Mouse (Mus musculus) hindbrain, embryonic 14.5 days (tissue): ENCODE measurements around the gene Pgm2. TPM values are rescaled to one million over a fixed set of nuclear protein-coding genes. Genes with fewer than 3 reads are reported as not detected.

ENCODE experiments used
- ATAC-seq: fragments of 200-750 bp; cut with Nextera tagmentation; 2 replicates; pipeline ENCODE4 v1.8.0; 2017; ENCODE audit warnings: moderate number of reproducible peaks, mild to moderate bottlenecking, moderate TSS enrichment, moderate library complexity; ENCODE audit not compliant: low FRiP score
- DNase-seq: peaks from one replicate; pipeline ENCODE4 v3.0.0-alpha.2; 2015; ENCODE audit warnings: low spot score
- H3K27ac ChIP-seq: fragments of 300-500 bp; sonication (generic); 2 replicates; pipeline ENCODE4 v1.5.1; 2014; ENCODE audit warnings: mild to moderate bottlenecking, moderate library complexity
- H3K27me3 ChIP-seq: fragments of 300-500 bp; sonication (generic); 2 replicates; pipeline ENCODE4 v1.6.1; 2014; ENCODE audit warnings: mild to moderate bottlenecking, low read length, mixed read lengths; ENCODE audit not compliant: control insufficient read depth, insufficient read depth
- H3K36me3 ChIP-seq: fragments of 300-500 bp; sonication (generic); replicated peaks from 2 replicates; pipeline ENCODE4 v1.6.1; 2014; ENCODE audit not compliant: control insufficient read depth, insufficient read depth
- H3K4me1 ChIP-seq: fragments of 300-500 bp; sonication (generic); replicated peaks from 2 replicates; pipeline ENCODE4 v1.6.1; 2014; ENCODE audit warnings: antibody characterized with exemption, low read length, mixed read lengths; ENCODE audit not compliant: control insufficient read depth, insufficient read depth
- H3K4me2 ChIP-seq: fragments of 300-500 bp; sonication (generic); replicated peaks from 2 replicates; pipeline ENCODE4 v1.6.1; 2014; ENCODE audit warnings: mild to moderate bottlenecking, moderate library complexity
- H3K4me3 ChIP-seq: fragments of 300-500 bp; sonication (generic); replicated peaks from 2 replicates; pipeline ENCODE4 v1.5.1; 2014; ENCODE audit warnings: mild to moderate bottlenecking, low read length
- H3K9ac ChIP-seq: fragments of 300-500 bp; sonication (generic); 2 replicates; pipeline ENCODE4 v1.6.1; 2014
- H3K9me3 ChIP-seq: fragments of 300-500 bp; sonication (generic); 2 replicates; pipeline ENCODE4 v1.6.1; 2016; ENCODE audit warnings: low read length; ENCODE audit not compliant: control insufficient read depth
- WGBS: fragments of 180-500 bp; shearing (Covaris S2); extraction: QIAGEN DNeasy Blood & Tissue Kit; methylation state at CpG from one replicate; pipeline ENCODE4 v1.1.7; 2014; 5-methylcytosine and 5-hydroxymethylcytosine counted together
- polyA plus RNA-seq: library from polyadenylated mRNA; unstranded; fragments of >200 nt; fragmentation: Nextera tagmentation; extraction: Ambion mirVana; gene quantifications from 2 replicates; pipeline ENCODE4 v1.2.1, GENCODE M21; 2014

The Pgm2 gene
- 19.2 and 21.6 TPM in 2 replicates for polyA plus RNA-seq

DNA sequence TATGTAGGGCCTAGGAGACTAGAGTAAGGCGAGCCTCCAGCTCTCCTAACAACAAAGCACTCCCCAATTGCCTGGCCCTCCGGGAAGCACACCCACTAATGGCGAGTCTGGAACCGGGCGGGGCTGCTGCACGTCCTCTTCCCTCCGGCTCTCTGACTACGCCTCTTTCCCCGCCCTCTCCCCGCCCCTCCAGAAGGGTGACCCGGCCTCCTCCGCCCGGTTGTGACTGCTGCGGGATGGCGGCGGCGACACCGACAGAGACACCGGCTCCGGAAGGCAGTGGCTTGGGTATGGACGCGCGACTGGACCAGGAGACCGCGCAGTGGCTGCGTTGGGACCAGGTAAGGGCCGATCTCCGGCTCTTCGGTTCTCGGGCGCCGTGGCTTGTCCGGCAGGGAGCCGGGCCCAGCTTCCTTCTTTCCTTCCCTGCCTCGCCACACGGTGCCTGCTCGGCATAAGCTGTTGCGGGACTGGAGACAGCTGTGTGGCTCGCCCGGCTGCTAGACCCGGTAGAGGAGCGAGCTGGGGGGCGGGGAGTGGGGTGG, at the start of gene Pgm2:
TSS of gene Pgm2 (plus strand) at position 203 of the 545 bp plus-strand sequence.
- H3K9me3 ChIP-seq: no peaks in the 10 kb centered on the region
- peak within 1 kb of the TSS; percentile 82 for H3K9ac ChIP-seq
- no peaks in the 10 kb centered on the region for H3K27me3 ChIP-seq
- peaks cover 15% of the 10 kb centered on the region for H3K4me1 ChIP-seq
- peak within 1 kb of the TSS; percentile 89 for H3K4me2 ChIP-seq
- DNase-seq: peak; percentile 72
- peaks cover 6% of the 10 kb centered on the region; the same call in 1 of the 2 replicates for H3K36me3 ChIP-seq
- peak within 1 kb of the TSS; percentile 79 for H3K27ac ChIP-seq
- ATAC-seq: peak; percentile 97
- H3K4me3 ChIP-seq: peak within 1 kb of the TSS; percentile 74
- WGBS: under 1% methylated on average over 42 of the region's 43 CpGs

DNA sequence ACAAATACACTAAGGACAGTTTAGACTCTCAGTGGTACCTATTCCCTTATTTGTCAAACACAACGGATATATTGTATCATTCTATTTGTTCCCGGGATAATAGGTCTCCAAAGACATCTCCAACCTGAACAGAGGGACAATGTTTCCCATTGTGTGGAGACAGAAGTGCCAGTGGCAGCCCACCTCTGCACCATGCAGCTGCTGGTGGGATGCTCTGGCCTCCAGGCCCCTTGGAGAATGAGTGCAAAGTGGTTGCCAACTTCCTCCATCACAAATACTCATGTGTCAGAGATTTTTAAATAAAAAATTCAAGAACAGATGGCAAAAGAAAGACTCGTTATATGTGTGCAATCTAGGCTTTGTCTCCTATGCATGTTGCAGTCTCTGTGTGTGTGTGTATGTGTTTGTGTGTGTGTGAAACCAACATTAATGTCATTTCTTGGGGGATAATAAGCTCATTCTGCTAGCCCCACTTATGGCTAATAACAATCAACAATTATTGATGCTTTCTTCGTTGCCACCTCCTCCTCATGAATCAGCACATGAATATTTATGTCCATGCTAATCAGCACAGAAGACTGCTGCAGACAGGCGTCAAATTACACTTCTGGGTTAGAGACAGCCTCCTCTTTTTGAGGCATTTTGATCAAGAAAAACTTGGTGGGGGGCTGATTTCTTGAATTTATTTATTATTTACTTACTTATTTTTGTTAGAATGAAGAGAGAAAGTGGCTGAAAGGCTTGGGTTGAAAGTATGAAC, 48.9 kb upstream of the Pgm2 start:
- Histone ChIP-seq H3K36me3 (no peaks in the 10 kb centered on the region), H3K27me3 (no peaks in the 10 kb centered on the region), H3K4me2 (no peak overlapping the region), H3K9me3 (no peaks in the 10 kb centered on the region), H3K4me3 (no peak overlapping the region), H3K4me1 (peaks cover 18% of the 10 kb centered on the region), H3K27ac (peak overlapping the region; percentile 69), H3K9ac (no peak overlapping the region)
- DNase-seq (peak; percentile 31), ATAC-seq (no peak; the same call in 1 of the 2 replicates)
- 27% methylated on average over 5 of the region's 5 CpGs for WGBS

DNA sequence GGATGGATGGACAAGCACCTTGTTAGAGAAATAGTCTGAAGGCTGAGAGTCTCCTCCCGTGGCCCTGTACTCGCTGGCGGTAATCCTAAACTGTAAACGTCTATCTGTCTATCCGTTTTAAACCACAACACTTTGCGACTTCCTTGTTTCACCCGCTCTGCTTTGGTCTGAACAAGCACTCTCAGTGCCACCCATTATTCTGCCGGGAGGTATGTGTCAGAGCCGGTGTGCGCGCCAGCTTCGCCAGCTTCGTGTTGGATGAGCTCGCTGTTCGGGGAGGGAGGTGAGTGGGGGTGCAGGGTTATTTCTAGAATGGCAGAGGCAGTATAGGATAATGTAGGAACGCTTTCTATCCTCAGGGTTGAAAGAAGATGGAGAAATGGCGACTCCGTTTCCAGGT, 48.0 kb upstream of the Pgm2 start:
- Histone ChIP-seq H3K36me3 (no peaks in the 10 kb centered on the region), H3K4me1 (peaks cover 18% of the 10 kb centered on the region), H3K4me2 (no peak overlapping the region), H3K27me3 (no peaks in the 10 kb centered on the region), H3K9ac (no peak overlapping the region), H3K27ac (0 out of 2 replicates have a peak overlapping the region, but pooled peaks have one; percentile 14), H3K4me3 (no peak overlapping the region), H3K9me3 (no peaks in the 10 kb centered on the region)
- no peak for DNase-seq
- WGBS: 85% methylated on average over 18 of the region's 18 CpGs
- ATAC-seq: no peak

DNA sequence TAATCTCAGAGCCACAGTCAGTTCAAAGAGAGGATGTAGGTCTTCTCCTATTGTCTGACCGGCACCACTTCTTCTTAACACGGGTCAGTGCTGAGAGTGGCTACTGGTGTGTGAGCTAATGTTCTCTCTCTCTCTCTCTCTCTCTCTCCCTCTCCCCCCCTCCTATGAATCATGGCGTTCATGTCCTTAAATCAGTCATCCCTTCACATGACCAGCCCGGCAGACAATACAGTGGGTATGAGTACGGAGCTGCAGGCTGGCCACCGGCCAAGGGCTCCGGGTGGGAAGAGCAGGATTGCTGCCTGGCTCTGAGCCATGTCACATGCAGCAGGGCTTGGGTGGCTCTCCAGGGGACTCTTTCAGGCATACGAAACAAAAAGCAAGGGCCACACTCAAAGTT, 47.2 kb upstream of the Pgm2 start:
- H3K9me3 ChIP-seq: no peaks in the 10 kb centered on the region
- H3K9ac ChIP-seq: no peak overlapping the region
- H3K27me3 ChIP-seq: no peaks in the 10 kb centered on the region
- DNase-seq (peak; percentile 53), ATAC-seq (peak; percentile 86)
- no peak overlapping the region for H3K4me3 ChIP-seq
- H3K4me2 ChIP-seq: no peak overlapping the region
- no peak overlapping the region for H3K27ac ChIP-seq
- H3K4me1 ChIP-seq: peaks cover 18% of the 10 kb centered on the region
- no peaks in the 10 kb centered on the region for H3K36me3 ChIP-seq
- 35% methylated on average over 8 of the region's 8 CpGs for WGBS

GRCm38 (mm10) chr5:64046995-64047394, 45.8 kb upstream of the Pgm2 start:
- no peak for ATAC-seq
- H3K9ac ChIP-seq: no peak overlapping the region
- no peak for DNase-seq
- H3K4me1 ChIP-seq: peaks cover 18% of the 10 kb centered on the region
- no peak overlapping the region for H3K4me2 ChIP-seq
- 63% methylated on average over 11 of the region's 11 CpGs for WGBS
- no peak overlapping the region for H3K4me3 ChIP-seq
- no peaks in the 10 kb centered on the region for H3K9me3 ChIP-seq
- no peaks in the 10 kb centered on the region for H3K27me3 ChIP-seq
- H3K27ac ChIP-seq: no peak overlapping the region
- H3K36me3 ChIP-seq: no peaks in the 10 kb centered on the region

DNA sequence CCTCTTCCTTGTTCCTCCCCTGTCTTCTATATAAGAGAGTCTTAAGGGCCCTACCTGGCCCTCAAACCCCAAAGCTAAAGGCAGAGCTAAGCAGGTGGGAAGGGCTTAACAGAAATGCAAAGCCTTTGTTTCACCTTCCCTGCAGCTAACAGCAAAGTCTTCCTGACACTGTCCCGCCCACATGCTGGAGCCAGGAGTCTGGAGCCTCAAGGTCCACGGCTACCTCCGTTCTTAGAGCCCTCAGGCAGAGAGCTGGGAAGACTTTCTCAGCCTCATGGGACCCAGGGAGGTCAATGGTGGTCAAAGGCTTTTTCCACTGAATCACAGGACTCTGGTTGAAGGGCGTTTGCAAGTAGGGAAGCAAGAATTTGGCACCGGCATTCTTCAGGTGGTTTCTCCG, 44.8 kb upstream of the Pgm2 start:
- ATAC-seq (no peak), DNase-seq (no peak)
- H3K4me3 ChIP-seq: no peak overlapping the region
- 65% methylated on average over 6 of the region's 6 CpGs for WGBS
- peaks cover 18% of the 10 kb centered on the region for H3K4me1 ChIP-seq
- no peak overlapping the region for H3K9ac ChIP-seq
- no peak overlapping the region for H3K4me2 ChIP-seq
- H3K36me3 ChIP-seq: no peaks in the 10 kb centered on the region
- no peaks in the 10 kb centered on the region for H3K27me3 ChIP-seq
- no peaks in the 10 kb centered on the region for H3K9me3 ChIP-seq
- no peak overlapping the region for H3K27ac ChIP-seq

GRCm38 (mm10) chr5:64048605-64049004, 44.1 kb upstream of the Pgm2 start:
- H3K4me1 ChIP-seq: peaks cover 16% of the 10 kb centered on the region
- H3K4me3 ChIP-seq: no peak overlapping the region
- WGBS: 58% methylated on average over 3 of the region's 3 CpGs
- no peak for ATAC-seq
- no peaks in the 10 kb centered on the region for H3K9me3 ChIP-seq
- no peak overlapping the region for H3K27ac ChIP-seq
- H3K4me2 ChIP-seq: no peak overlapping the region
- H3K36me3 ChIP-seq: no peaks in the 10 kb centered on the region
- H3K27me3 ChIP-seq: no peaks in the 10 kb centered on the region
- DNase-seq: no peak
- H3K9ac ChIP-seq: no peak overlapping the region

- no peak overlapping the region for H3K9ac ChIP-seq
- 82% methylated on average over 5 of the region's 5 CpGs for WGBS
- H3K4me3 ChIP-seq: no peak overlapping the region
Observed at GRCm38 (mm10) chr5:64049256-64049655, 43.5 kb upstream of the Pgm2 start.

DNA sequence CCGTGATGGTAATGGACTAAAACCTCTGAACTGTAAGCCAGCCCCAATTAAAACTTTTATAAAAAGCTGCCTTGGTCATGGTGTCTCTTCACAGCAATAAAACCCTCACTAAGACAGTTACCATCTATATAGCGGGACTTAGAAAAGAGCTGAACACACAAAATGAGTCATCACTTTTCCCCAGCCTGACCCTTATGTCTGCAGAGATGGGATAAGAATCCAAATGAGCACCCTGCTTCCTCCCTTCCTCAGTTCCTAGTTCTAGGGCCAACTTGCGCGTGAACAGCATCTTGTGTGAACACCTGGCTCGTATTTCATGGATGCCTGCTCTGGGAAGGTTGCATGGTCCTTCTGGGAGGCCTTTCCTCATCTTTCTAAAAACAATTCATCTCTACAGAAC, 39.7 kb upstream of the Pgm2 start:
- Histone ChIP-seq H3K4me2 (no peak overlapping the region), H3K36me3 (no peaks in the 10 kb centered on the region), H3K27ac (no peak overlapping the region), H3K4me1 (no peaks in the 10 kb centered on the region), H3K9me3 (no peaks in the 10 kb centered on the region; the same call in 1 of the 2 replicates), H3K4me3 (no peak overlapping the region), H3K9ac (no peak overlapping the region), H3K27me3 (no peaks in the 10 kb centered on the region)
- ATAC-seq (no peak), DNase-seq (no peak)
- 93% methylated on average over 5 of the region's 5 CpGs for WGBS

More at GRCm38 (mm10) chr5:64049256-64049655, 43.5 kb upstream of the Pgm2 start:
- H3K4me1 ChIP-seq: peaks cover 9% of the 10 kb centered on the region
- H3K27me3 ChIP-seq: no peaks in the 10 kb centered on the region
- H3K27ac ChIP-seq: no peak overlapping the region
- ATAC-seq: no peak
- H3K4me2 ChIP-seq: no peak overlapping the region
- H3K9me3 ChIP-seq: no peaks in the 10 kb centered on the region
- DNase-seq: no peak
- H3K36me3 ChIP-seq: no peaks in the 10 kb centered on the region
